Mouse (Mus musculus) cerebellum, adult 2 months (tissue): ENCODE measurements at regions not wholly inside any gene's neighbourhood (a gene's known extent, or its start where the extent isn't known, plus 50 kb on each side); places are given as distances from the start of the nearest gene placed in this dataset.

ENCODE experiments used
- DNase-seq, 2 experiments: peaks; one replicate each; pipeline ENCODE4 v3.0.0; 2021
- H3K27ac ChIP-seq: fragments of 200-500 bp; 2 replicates; pipeline ENCODE4 v1.5.1; 2012; ENCODE audit warnings: low read length, control low read depth, inconsistent platforms; ENCODE audit not compliant: insufficient read depth
- H3K27me3 ChIP-seq: fragments of 200-500 bp; 2 replicates; pipeline ENCODE4 v1.6.1; 2012; ENCODE audit warnings: inconsistent platforms, mild to moderate bottlenecking, low read length, moderate library complexity; ENCODE audit not compliant: control insufficient read depth, insufficient read depth
- H3K4me1 ChIP-seq: fragments of 200-500 bp; 2 replicates; pipeline ENCODE4 v1.6.1; 2011; ENCODE audit warnings: low read length; ENCODE audit not compliant: control insufficient read depth, insufficient read depth
- H3K4me3 ChIP-seq: fragments of 200-500 bp; replicated peaks from 2 replicates; pipeline ENCODE3; 2011; ENCODE audit warnings: mild to moderate bottlenecking, low read depth, low read length, control low read depth; ENCODE audit not compliant: insufficient read depth
- CTCF ChIP-seq: fragments of 200-500 bp; IDR thresholded peaks from 2 replicates; pipeline ENCODE4 v1.5.1; 2011; ENCODE audit warnings: low read depth, mild to moderate bottlenecking, control low read depth, low read length, moderate library complexity, borderline replicate concordance; ENCODE audit not compliant: insufficient read depth
- POLR2A ChIP-seq: fragments of 200-500 bp; IDR thresholded peaks from 2 replicates; pipeline ENCODE4 v1.6.1; 2011; ENCODE audit warnings: low read length, control low read depth, borderline replicate concordance; ENCODE audit not compliant: insufficient read depth
- WGBS: fragments of 180-500 bp; shearing (Covaris S2); methylation state at CpG from one replicate; pipeline ENCODE4 v1.1.7; 2018; 5-methylcytosine and 5-hydroxymethylcytosine counted together

DNA sequence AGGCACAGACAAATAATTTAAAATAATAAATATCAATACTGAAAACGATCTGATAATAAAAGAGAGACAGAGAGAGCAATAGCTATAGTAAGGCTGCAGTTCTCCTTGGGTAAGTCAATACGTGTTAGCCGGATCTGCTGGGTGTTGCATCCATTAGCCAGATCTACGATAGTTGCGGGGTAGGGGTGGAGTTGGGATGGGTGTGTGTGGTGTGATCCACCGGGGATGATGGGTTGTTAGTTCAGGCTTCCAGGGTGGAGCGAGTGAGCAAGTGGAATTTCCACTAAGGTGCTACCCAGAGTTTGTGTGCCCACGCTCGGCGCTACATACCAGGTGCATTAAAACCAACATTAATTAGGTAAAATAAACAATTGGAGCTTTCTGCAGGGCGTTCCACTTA, 160.2 kb downstream of the Icos start:
- Histone ChIP-seq H3K27me3 (no peaks in the 10 kb centered on the region; the same call in 1 of the 2 replicates), H3K4me1 (no peaks in the 10 kb centered on the region), H3K27ac (no peak overlapping the region), H3K4me3 (no peak overlapping the region)
- WGBS, result 90% methylated on average over 11 of the region's 11 CpGs
- no peak for TF ChIP-seq CTCF
- TF ChIP-seq POLR2A, result no peak
- no peak for DNase-seq

DNA sequence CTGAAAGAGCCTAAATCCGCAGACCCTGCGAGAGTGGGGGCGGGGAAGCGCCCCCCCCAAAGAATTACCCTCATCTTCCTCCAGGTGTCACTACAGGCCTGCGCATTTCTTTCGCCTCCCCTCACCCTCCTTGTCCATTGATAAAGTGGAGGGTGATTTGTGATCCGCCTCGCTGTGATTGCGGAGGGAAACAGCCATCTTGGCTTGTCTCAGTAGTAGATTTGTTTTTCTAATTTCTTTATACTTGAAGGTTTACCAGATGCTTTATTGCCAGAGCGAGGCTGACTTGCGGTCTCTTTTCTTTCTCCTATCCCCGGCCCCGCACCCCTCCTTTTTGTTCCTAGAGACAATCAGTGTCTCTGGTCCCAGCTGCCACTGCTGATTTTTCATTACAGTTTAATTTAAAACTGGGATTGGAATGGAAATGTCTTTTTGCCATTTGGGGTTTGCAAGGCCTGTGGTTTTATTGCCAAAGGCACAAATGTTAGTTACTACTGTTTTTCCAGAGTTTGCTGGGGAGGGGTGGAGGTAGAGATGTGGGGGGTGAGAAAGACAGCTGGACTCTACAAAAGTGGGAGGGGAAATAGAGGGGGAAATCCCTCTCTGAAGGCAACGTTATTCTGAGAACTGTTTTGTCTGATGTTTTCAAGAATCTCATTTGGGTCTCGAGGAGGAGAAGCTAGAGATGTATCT, 161.7 kb downstream of the Icos start:
- TF ChIP-seq POLR2A (no peak), CTCF (0 out of 2 replicates have a peak, but pooled peaks have one; percentile 28)
- H3K27me3 ChIP-seq, result no peaks in the 10 kb centered on the region; the same call in 1 of the 2 replicates
- no peak overlapping the region for H3K27ac ChIP-seq
- H3K4me3 ChIP-seq, result no peak overlapping the region
- H3K4me1 ChIP-seq, result no peaks in the 10 kb centered on the region
- 17% methylated on average over 15 of the region's 15 CpGs for whole genome bisulfite sequencing
- peak; percentile 11 for DNase-seq

DNA sequence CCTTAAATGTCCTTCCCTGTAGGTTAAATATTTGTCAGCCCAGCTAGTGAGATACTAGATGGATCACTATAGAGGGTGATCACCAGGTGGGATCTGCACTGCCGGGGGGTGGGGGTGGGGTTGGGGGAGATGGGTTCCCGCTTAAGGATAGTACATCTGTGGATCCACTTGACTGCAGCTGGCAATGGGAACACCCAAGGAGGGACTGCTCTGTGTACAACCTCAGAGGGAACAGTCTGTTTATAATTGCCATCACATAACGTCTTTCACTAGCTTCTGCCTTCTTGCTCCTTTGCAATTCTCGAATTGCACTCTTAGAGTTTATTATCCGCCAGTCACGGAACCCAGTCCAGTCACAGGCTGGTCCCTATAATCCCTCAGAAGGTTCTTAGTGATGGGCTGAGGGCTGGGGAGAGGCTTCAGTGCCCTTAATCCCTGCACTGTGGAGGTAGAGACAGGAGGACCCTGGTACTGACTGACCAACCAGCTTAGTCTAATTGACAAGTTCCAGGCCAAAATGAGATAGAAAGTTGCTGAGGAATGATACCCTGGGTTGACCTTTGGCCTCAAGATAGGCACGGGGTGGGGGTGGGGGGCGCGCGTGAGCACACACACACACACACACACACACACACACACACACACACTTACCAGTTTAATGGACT, 162.4 kb downstream of the Icos start:
- H3K27ac ChIP-seq, result no peak overlapping the region
- H3K4me1 ChIP-seq, result no peaks in the 10 kb centered on the region; the same call in 1 of the 2 replicates
- no peak for DNase-seq
- no peaks in the 10 kb centered on the region; the same call in 1 of the 2 replicates for H3K27me3 ChIP-seq
- H3K4me3 ChIP-seq, result no peak overlapping the region
- WGBS, result 69% methylated on average over 10 of the region's 10 CpGs
- TF ChIP-seq POLR2A (no peak), CTCF (no peak)

DNA sequence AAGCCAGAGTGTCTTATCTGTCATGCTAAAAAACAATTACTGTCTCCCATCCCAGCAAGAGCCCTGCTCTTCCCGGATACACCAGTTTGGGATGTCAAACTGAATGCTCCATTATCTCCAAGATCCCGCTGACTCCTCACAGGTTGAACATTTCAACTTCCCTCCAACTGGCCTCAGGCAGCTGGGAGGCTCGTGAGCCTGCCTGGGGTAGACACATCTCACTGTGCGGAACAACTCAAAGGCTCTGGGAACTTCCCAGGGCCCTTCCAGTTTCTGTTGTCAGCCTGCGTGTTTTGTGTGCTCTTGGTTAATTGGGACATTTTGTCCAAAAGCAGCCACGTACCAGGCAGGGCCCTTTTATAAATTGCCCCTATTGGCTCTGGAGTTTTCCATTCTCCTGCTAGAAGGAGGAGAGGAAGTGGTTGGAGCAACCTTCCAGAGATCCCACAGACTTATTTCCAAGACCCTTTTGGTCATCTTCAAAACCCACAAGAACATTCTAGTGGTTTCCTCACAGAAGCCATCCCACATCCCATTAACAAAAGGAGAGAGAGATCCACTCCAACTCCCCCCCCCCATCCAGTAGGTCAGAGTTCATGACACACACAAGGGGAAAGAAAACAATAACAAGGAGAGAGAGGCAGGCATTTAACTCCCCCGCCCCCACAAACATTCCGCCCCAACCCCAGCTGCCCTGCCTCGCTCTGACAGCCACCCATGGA, 163.3 kb downstream of the Icos start:
- Histone ChIP-seq H3K27me3 (no peaks in the 10 kb centered on the region; the same call in 1 of the 2 replicates), H3K4me3 (no peak overlapping the region), H3K27ac (no peak overlapping the region), H3K4me1 (no peaks in the 10 kb centered on the region; the same call in 1 of the 2 replicates)
- no peak for DNase-seq
- WGBS, result 69% methylated on average over 9 of the region's 9 CpGs
- TF ChIP-seq CTCF (no peak), POLR2A (no peak)

DNA sequence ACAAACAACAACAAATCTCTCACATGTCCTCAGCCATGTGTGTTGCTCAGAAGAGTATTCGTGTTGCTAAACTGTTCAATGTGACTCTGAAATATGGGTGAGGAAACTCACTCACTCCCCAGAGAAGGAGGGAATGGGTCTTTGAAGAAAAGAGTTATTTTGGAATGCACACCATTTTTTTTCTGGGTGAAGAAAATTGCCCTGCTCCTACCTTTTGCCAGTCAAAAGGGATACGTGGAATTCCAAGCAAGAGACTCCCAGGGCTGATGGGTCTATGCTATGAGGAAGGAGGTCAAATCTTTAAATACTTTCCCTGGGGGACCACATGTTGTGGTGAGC, 163.8 kb downstream of the Icos start:
- Histone ChIP-seq H3K4me3 (no peak overlapping the region), H3K27me3 (no peaks in the 10 kb centered on the region; the same call in 1 of the 2 replicates), H3K27ac (no peak overlapping the region), H3K4me1 (no peaks in the 10 kb centered on the region; the same call in 1 of the 2 replicates)
- TF ChIP-seq CTCF (no peak), POLR2A (no peak)
- WGBS, result 90% methylated on average over 2 of the region's 2 CpGs
- DNase-seq, result no peak

DNA sequence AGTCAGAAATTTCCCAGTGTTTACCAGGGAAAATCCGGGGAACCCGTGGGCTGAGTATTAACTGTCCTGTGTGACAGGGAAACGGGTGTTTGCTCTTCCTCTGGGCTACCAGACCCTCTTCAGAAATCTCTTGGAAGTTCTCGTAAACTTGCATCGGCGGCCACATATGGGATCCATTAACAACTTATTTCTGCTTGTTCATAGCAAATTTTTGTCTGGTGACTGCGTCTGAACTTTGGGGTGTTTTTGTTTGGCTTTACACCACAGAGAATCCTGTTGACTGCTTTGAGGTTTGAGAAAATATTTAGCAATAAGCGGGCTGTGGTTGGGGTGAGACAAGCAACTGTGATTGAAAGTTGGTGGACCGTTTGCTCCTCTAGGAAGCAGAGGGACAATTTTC, 164.2 kb downstream of the Icos start:
- Histone ChIP-seq H3K4me3 (no peak overlapping the region), H3K4me1 (no peaks in the 10 kb centered on the region; the same call in 1 of the 2 replicates), H3K27me3 (no peaks in the 10 kb centered on the region; the same call in 1 of the 2 replicates), H3K27ac (no peak overlapping the region)
- WGBS, result 85% methylated on average over 9 of the region's 9 CpGs
- DNase-seq, result no peak
- TF ChIP-seq CTCF (no peak), POLR2A (no peak)

DNA sequence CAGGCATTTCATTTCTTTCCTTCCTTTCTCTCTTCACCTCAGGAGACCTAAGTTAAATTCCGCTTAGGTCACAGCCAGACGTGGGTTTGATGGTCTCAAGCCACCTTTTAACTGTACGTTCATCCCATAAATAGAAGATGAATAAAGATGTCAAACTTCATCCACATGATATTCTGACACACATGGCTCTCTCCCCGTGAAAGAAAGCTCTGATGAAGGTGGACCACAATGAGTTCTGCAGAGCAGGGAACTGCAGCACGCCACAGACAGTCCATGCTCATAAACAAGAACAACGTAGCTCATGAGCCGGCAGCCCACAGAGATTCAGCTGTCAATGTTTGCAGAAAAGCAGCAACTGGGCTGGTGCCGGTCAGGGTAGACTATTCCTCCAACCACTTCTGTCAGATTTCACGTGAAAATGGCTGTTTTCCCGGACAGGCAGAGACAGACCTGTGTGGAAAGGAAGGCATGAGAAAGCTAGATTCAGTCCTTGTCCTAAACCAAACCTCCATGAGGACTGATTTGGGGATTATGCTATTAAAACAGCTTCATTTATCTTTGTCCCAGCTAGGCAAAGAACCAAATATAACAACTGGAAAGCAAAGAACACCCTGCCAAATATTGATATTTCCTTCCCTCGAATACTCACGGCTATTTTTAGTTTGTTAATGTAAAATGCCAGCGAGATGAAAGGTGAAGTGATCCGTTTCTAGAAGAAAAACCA, 165.5 kb downstream of the Icos start:
- Histone ChIP-seq H3K27ac (no peak overlapping the region), H3K4me3 (no peak overlapping the region), H3K4me1 (no peaks in the 10 kb centered on the region; the same call in 1 of the 2 replicates), H3K27me3 (no peaks in the 10 kb centered on the region; the same call in 1 of the 2 replicates)
- no peak for DNase-seq
- TF ChIP-seq POLR2A (no peak), CTCF (no peak)
- WGBS, result 42% methylated on average over 14 of the region's 14 CpGs
